Comparison of ENCODE assay signal across 8 mouse cellular contexts in genomic region chrX:72917884-72918681, GRCm38 (mm10). TPM values are rescaled to one million over a fixed set of nuclear protein-coding genes. Genes with fewer than 3 reads are reported as not detected.
DNase-seq lines count a peak whose midpoint lies in the region; ATAC-seq and TF ChIP-seq lines count a peak whose summit lies in the region.

Gene Cetn2 (minus strand): TSS chrX:72918411.
Gene Nsdhl (plus strand): TSS chrX:72918557.

- peak; percentile 97 for ATAC-seq in heart, embryonic 11.5 days (replicated peaks; ENCODE audit: insufficient number of reproducible peaks, low FRiP score, low TSS enrichment)
- ATAC-seq in kidney, embryonic 16.5 days (ENCODE audit: low FRiP score, low TSS enrichment) = peak; percentile 99

- H3K4me1 ChIP-seq in erythroblast, embryonic 14.5 days (ENCODE audit: control insufficient read depth) = peaks cover 13% of the 10 kb centered on the region
- H3K4me1 ChIP-seq in heart, embryonic 11.5 days (ENCODE audit: control insufficient read depth, insufficient read depth, low read length) = no peaks in the 10 kb centered on the region
- peaks cover 7% of the 10 kb centered on the region for H3K4me1 ChIP-seq in kidney, embryonic 16.5 days (ENCODE audit: insufficient read depth, low read length)
- H3K4me1 ChIP-seq in liver, adult 2 months (ENCODE audit: control insufficient read depth, insufficient read depth, low read length) = peaks cover 2% of the 10 kb centered on the region; the same call in 1 of the 2 replicates

- H3K79me3 ChIP-seq in C2C12 (ENCODE audit: low read depth) = peaks cover 1% of the 10 kb centered on the region

- 17% methylated on average over 41 of the region's 41 CpGs for WGBS in heart, embryonic 11.5 days (ENCODE audit: insufficient replicate concordance)
- WGBS in kidney, embryonic 16.5 days = 19% methylated on average over 41 of the region's 41 CpGs
- WGBS in liver, adult 2 months = under 1% methylated on average over 41 of the region's 41 CpGs

- peak; percentile 15; the same call in 1 of the 2 replicates for TF ChIP-seq POLR2A in brain, embryonic 14.5 days (IDR thresholded peaks at IDR 0.05; ENCODE audit: borderline replicate concordance, extremely low read depth, insufficient read depth, insufficient read length, poor library complexity, severe bottlenecking)
- peak; percentile 60; the same call in 1 of the 2 replicates for TF ChIP-seq POLR2A in liver, adult 2 months (IDR thresholded peaks at IDR 0.05; ENCODE audit: extremely low read depth, insufficient read depth, low read length)
- TF ChIP-seq POLR2A in myocyte (IDR thresholded peaks at IDR 0.05; ENCODE audit: insufficient read length, low read depth) = peak; percentile 43

- H3K36me3 ChIP-seq in C2C12 (ENCODE audit: control insufficient read depth, insufficient read depth) (peaks cover 5% of the 10 kb centered on the region), myocyte (ENCODE audit: control insufficient read depth, insufficient read depth) (no peaks in the 10 kb centered on the region)
- H3K36me3 ChIP-seq in erythroblast, embryonic 14.5 days (ENCODE audit: control insufficient read depth) = peaks cover 8% of the 10 kb centered on the region; the same call in 1 of the 2 replicates
- no peaks in the 10 kb centered on the region for H3K36me3 ChIP-seq in heart, embryonic 11.5 days (ENCODE audit: control insufficient read depth, insufficient read depth, low read length)
- no peaks in the 10 kb centered on the region for H3K36me3 ChIP-seq in kidney, embryonic 16.5 days (ENCODE audit: insufficient read depth, low read length)
- H3K36me3 ChIP-seq in liver, adult 2 months (ENCODE audit: control insufficient read depth, insufficient read depth, low read length) = peaks cover 2% of the 10 kb centered on the region
- H3K36me3 ChIP-seq in splenic B cell, adult 2 months (ENCODE audit: control insufficient read depth, insufficient read depth, low read length, poor library complexity, severe bottlenecking) = no peaks in the 10 kb centered on the region

- H3K27me3 ChIP-seq in C2C12 (ENCODE audit: control insufficient read depth, insufficient read depth, insufficient read length) (no peaks in the 10 kb centered on the region), myocyte (ENCODE audit: control insufficient read depth, insufficient read depth, insufficient read length) (no peaks in the 10 kb centered on the region)
- H3K27me3 ChIP-seq in erythroblast, embryonic 14.5 days (ENCODE audit: control insufficient read depth) = peaks cover 5% of the 10 kb centered on the region
- H3K27me3 ChIP-seq in heart, embryonic 11.5 days (ENCODE audit: control insufficient read depth, insufficient read depth, low read length) = no peaks in the 10 kb centered on the region
- H3K27me3 ChIP-seq in kidney, embryonic 16.5 days (ENCODE audit: insufficient read depth, low read length) = no peaks in the 10 kb centered on the region; the same call in 1 of the 2 replicates
- no peaks in the 10 kb centered on the region for H3K27me3 ChIP-seq in liver, adult 2 months (ENCODE audit: control insufficient read depth, insufficient read depth, low read length)
- no peaks in the 10 kb centered on the region for H3K27me3 ChIP-seq in splenic B cell, adult 2 months (ENCODE audit: control insufficient read depth, insufficient read depth, low read length, poor library complexity, severe bottlenecking)

- peak; percentile 98 for DNase-seq in brain, embryonic 14.5 days (ENCODE audit: low read depth)
- peak; percentile 91 for DNase-seq in liver, adult 2 months (ENCODE audit: extremely low read depth, low read depth, low spot score)
- peak; percentile 88 for DNase-seq in splenic B cell, adult 2 months (ENCODE audit: low read depth, low spot score)

- peak within 1 kb of the TSS; percentile 50 for H3K4me3 ChIP-seq in C2C12 (ENCODE audit: insufficient read depth, poor library complexity, severe bottlenecking)
- peak within 1 kb of the TSS; percentile 91 for H3K4me3 ChIP-seq in erythroblast, embryonic 14.5 days (replicated peaks)
- H3K4me3 ChIP-seq in heart, embryonic 11.5 days (ENCODE audit: low read depth, low read length) = peak within 1 kb of the TSS; percentile 57
- H3K4me3 ChIP-seq in kidney, embryonic 16.5 days (ENCODE audit: low read length) = peak within 1 kb of the TSS; percentile 62
- peak within 1 kb of the TSS; percentile 90 for H3K4me3 ChIP-seq in liver, adult 2 months (ENCODE audit: insufficient read depth, low read depth, low read length)
- peak within 1 kb of the TSS; percentile 60 for H3K4me3 ChIP-seq in myocyte

- no peak for TF ChIP-seq CTCF in C2C12 (IDR thresholded peaks at IDR 0.05; ENCODE audit: control insufficient read depth, insufficient read depth, insufficient read length)
- TF ChIP-seq CTCF in brain, embryonic 14.5 days (IDR thresholded peaks at IDR 0.05; ENCODE audit: borderline replicate concordance, extremely low read depth, insufficient read depth, insufficient read length) = no peak
- TF ChIP-seq CTCF in liver, adult 2 months (IDR thresholded peaks at IDR 0.05; ENCODE audit: low read depth, low read length) = no peak

- H3K27ac ChIP-seq in heart, embryonic 11.5 days (ENCODE audit: low read depth, low read length) = peak within 1 kb of the TSS; percentile 54
- peak within 1 kb of the TSS; percentile 75; the same call in 1 of the 2 replicates for H3K27ac ChIP-seq in kidney, embryonic 16.5 days (ENCODE audit: low read length)
- H3K27ac ChIP-seq in liver, adult 2 months (replicated peaks; ENCODE audit: insufficient read depth, low read depth, low read length) = peak within 1 kb of the TSS; percentile 42

- H3ac ChIP-seq in C2C12 (ENCODE audit: control insufficient read depth, insufficient read length, low read depth) (peak within 1 kb of the TSS; percentile 69), myocyte (ENCODE audit: control insufficient read depth, insufficient read length) (no peak within 1 kb of the TSS)

- H3K9ac ChIP-seq in heart, embryonic 11.5 days (ENCODE audit: low read depth, low read length) = peak within 1 kb of the TSS; percentile 65
- peak within 1 kb of the TSS; percentile 68 for H3K9ac ChIP-seq in kidney, embryonic 16.5 days (replicated peaks; ENCODE audit: low read length)
- H3K9ac ChIP-seq in liver, adult 2 months (ENCODE audit: low read depth, low read length) = peak within 1 kb of the TSS; percentile 63

- H3K79me2 ChIP-seq in C2C12 (ENCODE audit: control insufficient read depth, insufficient read depth) = peaks cover 10% of the 10 kb centered on the region
- H3K79me2 ChIP-seq in liver, adult 2 months (ENCODE audit: control insufficient read depth, insufficient read depth, low read length) = no peaks in the 10 kb centered on the region; the same call in 1 of the 2 replicates
- peaks cover 42% of the 10 kb centered on the region for H3K79me2 ChIP-seq in myocyte (ENCODE audit: control insufficient read depth, insufficient read depth)

- no peaks in the 10 kb centered on the region; the same call in 1 of the 2 replicates for H3K9me3 ChIP-seq in erythroblast, embryonic 14.5 days (ENCODE audit: control insufficient read depth, low read length)
- no peaks in the 10 kb centered on the region for H3K9me3 ChIP-seq in heart, embryonic 11.5 days (replicated peaks; ENCODE audit: control insufficient read depth, low read length)
- H3K9me3 ChIP-seq in kidney, embryonic 16.5 days (ENCODE audit: low read length) = no peaks in the 10 kb centered on the region

- H3K4me2 ChIP-seq in heart, embryonic 11.5 days = peak within 1 kb of the TSS; percentile 67
- peak within 1 kb of the TSS; percentile 61 for H3K4me2 ChIP-seq in kidney, embryonic 16.5 days (replicated peaks; ENCODE audit: low read depth, low read length)
- H3K4me2 ChIP-seq in myocyte (ENCODE audit: low read depth) = peak within 1 kb of the TSS; percentile 80

TF ChIP-seq in C2C12, 6 proteins besides CTCF, POLR2A, EP300 and RAD21:
- TF ChIP-seq MAX (IDR thresholded peaks at IDR 0.05) (no peak), MYOG (IDR thresholded peaks at IDR 0.05; ENCODE audit: control insufficient read depth, extremely low read depth, insufficient read length) (no peak), CEBPB (IDR thresholded peaks at IDR 0.05; ENCODE audit: low read depth) (no peak), USF1 (IDR thresholded peaks at IDR 0.05; ENCODE audit: low read depth) (no peak), MYOD1 (IDR thresholded peaks at IDR 0.05; ENCODE audit: control insufficient read depth, insufficient read length, low read depth) (no peak), FOSL1 (IDR thresholded peaks at IDR 0.05; ENCODE audit: insufficient read depth, low read length, poor library complexity, severe bottlenecking) (no peak)

TF ChIP-seq in myocyte, 11 proteins besides CTCF, POLR2A, EP300 and RAD21 (continues in another document):
- TF ChIP-seq POLR2AphosphoS2 (IDR thresholded peaks at IDR 0.05; ENCODE audit: insufficient read length, low read depth) (no peak), CEBPB (IDR thresholded peaks at IDR 0.05; ENCODE audit: insufficient read depth, poor library complexity, severe bottlenecking) (no peak), E2F4 (IDR thresholded peaks at IDR 0.05; ENCODE audit: insufficient read depth) (no peak), TCF3 (IDR thresholded peaks at IDR 0.05; ENCODE audit: insufficient read length, low read depth) (no peak), SRF (IDR thresholded peaks at IDR 0.05; ENCODE audit: control insufficient read depth, insufficient read length, low read depth) (no peak), REST (IDR thresholded peaks at IDR 0.05; ENCODE audit: insufficient read depth, insufficient read length) (no peak), MYOG (IDR thresholded peaks at IDR 0.05; ENCODE audit: control insufficient read depth in 1 of 3, insufficient read depth in 1 of 3, insufficient read length in 2 of 3, low read depth in 2 of 3) (no peak), MAX (IDR thresholded peaks at IDR 0.05; ENCODE audit: low read depth) (no peak), USF1 (IDR thresholded peaks at IDR 0.05; ENCODE audit: low read depth) (no peak)

RNA-seq across cellular contexts. Expression of gene Cetn2, which starts in this region (rescaled TPM):
- polyA plus RNA-seq in C2C12 (2012; fragmentation: generic; extraction: Trizol) (23.3 TPM), myocyte (2012; fragmentation: generic; extraction: Trizol) (22.3 TPM)
- 36.5 and 39.7 TPM in 2 replicates for polyA plus RNA-seq in brain, embryonic 14.5 days (2012; rRNA removed)
- 0.20 and 0.21 TPM in 2 replicates for polyA plus RNA-seq in erythroblast, embryonic 14.5 days (2012)
- polyA plus RNA-seq in heart, embryonic 11.5 days (2014; fragmentation: Nextera tagmentation; extraction: Ambion mirVana) = 69.8 and 72.3 TPM in 2 replicates
- polyA plus RNA-seq in kidney, embryonic 16.5 days (2015; fragmentation: Nextera tagmentation; extraction: Ambion mirVana) = 84.4 and 85.0 TPM in 2 replicates
- total RNA-seq in liver, adult 2 months (2014; rRNA removed) = 14.6 and 19.4 TPM in 2 replicates
- 3.2 and 3.9 TPM in 2 replicates for polyA plus RNA-seq in liver, adult 2 months (2012; rRNA removed)

RNA-seq across cellular contexts. Expression of gene Nsdhl, which starts in this region (rescaled TPM):
- 41.1 TPM for polyA plus RNA-seq in C2C12 (2012; fragmentation: generic; extraction: Trizol)
- 41.6 and 42.6 TPM in 2 replicates for polyA plus RNA-seq in brain, embryonic 14.5 days (2012; rRNA removed)
- polyA plus RNA-seq in erythroblast, embryonic 14.5 days (2012) = 0.09 and 0.16 TPM in 2 replicates
- 20.8 and 22.1 TPM in 2 replicates for polyA plus RNA-seq in heart, embryonic 11.5 days (2014; fragmentation: Nextera tagmentation; extraction: Ambion mirVana)
- polyA plus RNA-seq in kidney, embryonic 16.5 days (2015; fragmentation: Nextera tagmentation; extraction: Ambion mirVana) = 28.2 and 30.4 TPM in 2 replicates
- total RNA-seq in liver, adult 2 months (2014; rRNA removed) = 26.0 and 35.0 TPM in 2 replicates
- 51.8 and 61.0 TPM in 2 replicates for polyA plus RNA-seq in liver, adult 2 months (2012; rRNA removed)
- polyA plus RNA-seq in myocyte (2012; fragmentation: generic; extraction: Trizol) = 74.4 TPM

Comparison
In these comparisons a context has a peak if more than half of its experiments do, and no peak if none do; other contexts are left out.
1. Peak in every context shown above with its lines: DNase-seq, ATAC-seq, H3K4me3 ChIP-seq and H3K27ac ChIP-seq.
2. RNA of gene Nsdhl (polyA plus RNA-seq): 74.4 TPM in myocyte (single experiment), 51.8 to 61.0 TPM in liver, adult 2 months, 41.6 to 42.6 TPM in brain, embryonic 14.5 days, 41.1 TPM in C2C12 (single experiment), 28.2 to 30.4 TPM in kidney, embryonic 16.5 days and 20.8 to 22.1 TPM in heart, embryonic 11.5 days; 0.09 to 0.16 TPM in erythroblast, embryonic 14.5 days; every median in the first group is over 10 times any median in the second.